ENCODE assay signal across 22 mouse cellular contexts in genomic region chr15:10692627-10693026, GRCm38 (mm10). TPM values are rescaled to one million over a fixed set of nuclear protein-coding genes. Genes with fewer than 3 reads are reported as not detected.
DNase-seq lines count a peak whose midpoint lies in the region; ATAC-seq and TF ChIP-seq lines count a peak whose summit lies in the region.
"Had no signal": no experiment of that assay in that cellular context is flagged by ENCODE, and none has a peak within 500 bp of the region (broad histone marks: within the 10 kb centered on the region; RNA-seq: fewer than 3 reads in every experiment).

No protein-coding gene starts in this region.

- peaks cover 14% of the 10 kb centered on the region; the same call in 1 of the 2 replicates for H3K36me3 ChIP-seq in forebrain, embryonic 12.5 days (replicated peaks)
- no peaks in the 10 kb centered on the region for H3K36me3 ChIP-seq in forebrain, embryonic 16.5 days (ENCODE audit: control insufficient read depth, insufficient read depth)
- H3K36me3 ChIP-seq: heart, embryonic 10.5 days had no signal

- WGBS in forebrain, embryonic 12.5 days: 62% methylated on average over 4 of the region's 4 CpGs
- 36% methylated on average over 4 of the region's 4 CpGs for WGBS in forebrain, embryonic 16.5 days
- 23% methylated on average over 4 of the region's 4 CpGs for WGBS in olfactory bulb, adult 2 months

- peak; percentile 27 for DNase-seq in adrenal gland, postnatal 10 days
- no peak for DNase-seq in adrenal gland, postnatal 25 days
- peak; percentile 59 for DNase-seq in brain, embryonic 14.5 days (ENCODE audit: low read depth)
- DNase-seq in layer of hippocampus, postnatal 14 days (ENCODE audit: low spot score in 2 of 2): no peak
- DNase-seq: adrenal gland, adult 2 months; cerebellum, adult 11 months; cerebellum, adult 8-10 months; cerebellum, postnatal 14 days; embryo, embryonic 11 days; gastrocnemius, postnatal 10 days; heart, adult 18-20 months; heart, postnatal 10 days; heart, postnatal 4 days; kidney, adult 2 months had no signal

- no peak overlapping the region for H3K4me3 ChIP-seq in forebrain, embryonic 12.5 days (replicated peaks)
- no peak overlapping the region for H3K4me3 ChIP-seq in forebrain, embryonic 16.5 days (replicated peaks; ENCODE audit: low read length)
- H3K4me3 ChIP-seq in olfactory bulb, adult 2 months (ENCODE audit: insufficient read depth, low read depth, low read length): no peak overlapping the region
- H3K4me3 ChIP-seq: embryonic facial prominence, embryonic 12.5 days; heart, embryonic 10.5 days; hindbrain, embryonic 12.5 days had no signal

- no peak overlapping the region for H3K27ac ChIP-seq in forebrain, embryonic 12.5 days
- H3K27ac ChIP-seq in forebrain, embryonic 16.5 days (ENCODE audit: low read length): no peak overlapping the region
- peak overlapping the region; percentile 29; the same call in 1 of the 2 replicates for H3K27ac ChIP-seq in olfactory bulb, adult 2 months (ENCODE audit: insufficient read depth, low read depth, low read length)
- H3K27ac ChIP-seq: embryonic facial prominence, embryonic 12.5 days; heart, embryonic 10.5 days; hindbrain, embryonic 12.5 days had no signal

- H3K9ac ChIP-seq in forebrain, embryonic 12.5 days: no peak overlapping the region
- no peak overlapping the region for H3K9ac ChIP-seq in forebrain, embryonic 16.5 days (replicated peaks; ENCODE audit: low read depth, low read length)
- H3K9ac ChIP-seq: embryonic facial prominence, embryonic 12.5 days; hindbrain, embryonic 12.5 days had no signal

- no peak for TF ChIP-seq CTCF in brain, embryonic 14.5 days (IDR thresholded peaks at IDR 0.05; ENCODE audit: borderline replicate concordance, extremely low read depth, insufficient read depth, insufficient read length)
- TF ChIP-seq CTCF in olfactory bulb, adult 2 months (IDR thresholded peaks at IDR 0.05; ENCODE audit: insufficient read depth, low read depth, low read length): no peak

- TF ChIP-seq POLR2A in brain, embryonic 14.5 days (IDR thresholded peaks at IDR 0.05; ENCODE audit: borderline replicate concordance, extremely low read depth, insufficient read depth, insufficient read length, poor library complexity, severe bottlenecking): no peak
- TF ChIP-seq POLR2A in olfactory bulb, adult 2 months (IDR thresholded peaks at IDR 0.05; ENCODE audit: insufficient read depth, low read depth, low read length): no peak

- no peaks in the 10 kb centered on the region for H3K9me3 ChIP-seq in forebrain, embryonic 12.5 days
- no peaks in the 10 kb centered on the region for H3K9me3 ChIP-seq in forebrain, embryonic 16.5 days (ENCODE audit: control insufficient read depth, low read length)
- H3K9me3 ChIP-seq: embryonic facial prominence, embryonic 12.5 days; heart, embryonic 10.5 days; hindbrain, embryonic 12.5 days had no signal

- peak; percentile 36; the same call in 1 of the 2 replicates for ATAC-seq in forebrain, embryonic 12.5 days (ENCODE audit: low FRiP score)
- ATAC-seq in forebrain, embryonic 16.5 days: no peak
- ATAC-seq: intestine, embryonic 16.5 days had no signal

- H3K27me3 ChIP-seq in forebrain, embryonic 12.5 days: no peaks in the 10 kb centered on the region
- H3K27me3 ChIP-seq in forebrain, embryonic 16.5 days (replicated peaks; ENCODE audit: control insufficient read depth, insufficient read depth, low read length): no peaks in the 10 kb centered on the region
- H3K27me3 ChIP-seq: embryonic facial prominence, embryonic 12.5 days; hindbrain, embryonic 12.5 days had no signal

- no peak overlapping the region for H3K4me2 ChIP-seq in forebrain, embryonic 12.5 days
- no peak overlapping the region for H3K4me2 ChIP-seq in forebrain, embryonic 16.5 days (ENCODE audit: low read length)
- H3K4me2 ChIP-seq: embryonic facial prominence, embryonic 12.5 days; hindbrain, embryonic 12.5 days had no signal

- peaks cover 34% of the 10 kb centered on the region for H3K4me1 ChIP-seq in forebrain, embryonic 12.5 days
- peaks cover 53% of the 10 kb centered on the region for H3K4me1 ChIP-seq in forebrain, embryonic 16.5 days (replicated peaks; ENCODE audit: control insufficient read depth, insufficient read depth, low read length)
- H3K4me1 ChIP-seq in olfactory bulb, adult 2 months (ENCODE audit: control insufficient read depth, insufficient read depth, low read length): peaks cover 26% of the 10 kb centered on the region

RNA-seq across cellular contexts. Expression of gene Rai14, which starts 21.8 kb away (rescaled TPM):
- total RNA-seq in adrenal gland, postnatal 10 days (2021): 10 to 100 TPM; 18.7 to 21.0 TPM
- total RNA-seq in adrenal gland, postnatal 25 days (2021): 23.6 and 25.7 TPM in 2 replicates
- polyA plus RNA-seq in forebrain, embryonic 12.5 days (2016; fragmentation: Nextera tagmentation; extraction: Ambion mirVana): 55.1 and 59.8 TPM in 2 replicates
- 33.3 and 40.0 TPM in 2 replicates for polyA plus RNA-seq in forebrain, embryonic 16.5 days (2015; fragmentation: Nextera tagmentation; extraction: Ambion mirVana)
- polyA plus RNA-seq in brain, embryonic 14.5 days (2012; rRNA removed): 13.6 and 18.9 TPM in 2 replicates
- not detected in 2 replicates for polyA plus RNA-seq in olfactory bulb, adult 2 months (2012; ENCODE audit: insufficient read depth, insufficient read length, low replicate concordance, missing spikeins)
- total RNA-seq in layer of hippocampus, postnatal 14 days (2021): 1 to 10 TPM; 6.5 to 8.1 TPM
- total RNA-seq: MEL had no signal

Comparison
In these comparisons a context has a peak if more than half of its experiments do, and no peak if none do; other contexts are left out.
1. DNase-seq: peak in adrenal gland, postnatal 10 days (single experiment) and brain, embryonic 14.5 days (single experiment); none in adrenal gland, postnatal 25 days (single experiment) and layer of hippocampus, postnatal 14 days (0 of 2).
2. RNA of gene Rai14, which starts 21.8 kb away (polyA plus RNA-seq): 55.1 to 59.8 TPM in forebrain, embryonic 12.5 days, 33.3 to 40.0 TPM in forebrain, embryonic 16.5 days and 13.6 to 18.9 TPM in brain, embryonic 14.5 days; not detected in olfactory bulb, adult 2 months; every median in the first group is over 10 times any median in the second.